Mouse (Mus musculus): ENCODE measurements around the gene Slc9a3r1. TPM values are rescaled to one million over a fixed set of nuclear protein-coding genes. Genes with fewer than 3 reads are reported as not detected.

Gene Slc9a3r1
- polyA plus RNA-seq, 1 experiment = 16.1 TPM

GRCm38 (mm10) chr11:115226811-115227491, 63.8 kb downstream of the Slc9a3r1 start:
- H3K36me3 ChIP-seq (ENCODE audit: control insufficient read depth, insufficient read depth) = no peaks in the 10 kb centered on the region
- no peak overlapping the region for H3ac ChIP-seq (ENCODE audit: control insufficient read depth, insufficient read length)
- H3K79me2 ChIP-seq (ENCODE audit: control insufficient read depth, insufficient read depth) = no peaks in the 10 kb centered on the region
- H3K4me2 ChIP-seq (ENCODE audit: low read depth) = no peak overlapping the region
- no peak for TF ChIP-seq REST (IDR thresholded peaks at IDR 0.05; ENCODE audit: insufficient read depth, insufficient read length)
- TF ChIP-seq POLR2A (IDR thresholded peaks at IDR 0.05; ENCODE audit: insufficient read length, low read depth) = no peak
- TF ChIP-seq SRF (IDR thresholded peaks at IDR 0.05; ENCODE audit: control insufficient read depth, insufficient read length, low read depth) = no peak
- TF ChIP-seq POLR2AphosphoS2 (IDR thresholded peaks at IDR 0.05; ENCODE audit: insufficient read length, low read depth) = no peak
- TF ChIP-seq MYOG (IDR thresholded peaks at IDR 0.05; ENCODE audit: control insufficient read depth in 1 of 3, insufficient read depth in 1 of 3, insufficient read length in 2 of 3, low read depth in 2 of 3) = no peak
- TF ChIP-seq MYOD1 (IDR thresholded peaks at IDR 0.05; ENCODE audit: control insufficient read depth in 1 of 3, insufficient read length in 2 of 3, low read depth in 2 of 3) = no peak
- no peak for TF ChIP-seq USF1 (IDR thresholded peaks at IDR 0.05; ENCODE audit: low read depth)
- TF ChIP-seq CEBPB (IDR thresholded peaks at IDR 0.05; ENCODE audit: insufficient read depth, poor library complexity, severe bottlenecking) = no peak
- TF ChIP-seq TCF3 (IDR thresholded peaks at IDR 0.05; ENCODE audit: insufficient read length, low read depth) = no peak
- TF ChIP-seq TCF12 (IDR thresholded peaks at IDR 0.05; ENCODE audit: insufficient read depth, poor library complexity, severe bottlenecking) = no peak
- no peak for TF ChIP-seq MAX (IDR thresholded peaks at IDR 0.05; ENCODE audit: low read depth)
- no peak for TF ChIP-seq E2F4 (IDR thresholded peaks at IDR 0.05; ENCODE audit: insufficient read depth)
- no peaks in the 10 kb centered on the region for H3K27me3 ChIP-seq (ENCODE audit: control insufficient read depth, insufficient read depth, insufficient read length)
- no peak overlapping the region for H3K4me3 ChIP-seq

- Histone ChIP-seq H3ac (ENCODE audit: control insufficient read depth, insufficient read length) (no peak overlapping the region), H3K27me3 (ENCODE audit: control insufficient read depth, insufficient read depth, insufficient read length) (no peaks in the 10 kb centered on the region), H3K79me2 (ENCODE audit: control insufficient read depth, insufficient read depth) (no peaks in the 10 kb centered on the region), H3K4me3 (no peak overlapping the region), H3K4me2 (ENCODE audit: low read depth) (no peak overlapping the region), H3K36me3 (ENCODE audit: control insufficient read depth, insufficient read depth) (no peaks in the 10 kb centered on the region)
- TF ChIP-seq POLR2A (IDR thresholded peaks at IDR 0.05; ENCODE audit: insufficient read length, low read depth) (no peak), MAX (IDR thresholded peaks at IDR 0.05; ENCODE audit: low read depth) (no peak), POLR2AphosphoS2 (IDR thresholded peaks at IDR 0.05; ENCODE audit: insufficient read length, low read depth) (no peak), SRF (IDR thresholded peaks at IDR 0.05; ENCODE audit: control insufficient read depth, insufficient read length, low read depth) (no peak), E2F4 (IDR thresholded peaks at IDR 0.05; ENCODE audit: insufficient read depth) (no peak), USF1 (IDR thresholded peaks at IDR 0.05; ENCODE audit: low read depth) (no peak), REST (IDR thresholded peaks at IDR 0.05; ENCODE audit: insufficient read depth, insufficient read length) (no peak), CEBPB (IDR thresholded peaks at IDR 0.05; ENCODE audit: insufficient read depth, poor library complexity, severe bottlenecking) (no peak), TCF3 (IDR thresholded peaks at IDR 0.05; ENCODE audit: insufficient read length, low read depth) (no peak), MYOD1 (IDR thresholded peaks at IDR 0.05; ENCODE audit: control insufficient read depth in 1 of 3, insufficient read length in 2 of 3, low read depth in 2 of 3) (no peak), TCF12 (IDR thresholded peaks at IDR 0.05; ENCODE audit: insufficient read depth, poor library complexity, severe bottlenecking) (no peak), MYOG (IDR thresholded peaks at IDR 0.05; ENCODE audit: control insufficient read depth in 1 of 3, insufficient read depth in 1 of 3, insufficient read length in 2 of 3, low read depth in 2 of 3) (no peak)
Observed at GRCm38 (mm10) chr11:115227640-115228039, 64.5 kb downstream of the Slc9a3r1 start.

- Histone ChIP-seq H3ac (ENCODE audit: control insufficient read depth, insufficient read length) (no peak overlapping the region), H3K4me2 (ENCODE audit: low read depth) (no peak overlapping the region), H3K4me3 (no peak overlapping the region), H3K27me3 (ENCODE audit: control insufficient read depth, insufficient read depth, insufficient read length) (no peaks in the 10 kb centered on the region), H3K79me2 (ENCODE audit: control insufficient read depth, insufficient read depth) (no peaks in the 10 kb centered on the region), H3K36me3 (ENCODE audit: control insufficient read depth, insufficient read depth) (no peaks in the 10 kb centered on the region)
- no peak for TF ChIP-seq CEBPB (IDR thresholded peaks at IDR 0.05; ENCODE audit: insufficient read depth, poor library complexity, severe bottlenecking)
- no peak for TF ChIP-seq SRF (IDR thresholded peaks at IDR 0.05; ENCODE audit: control insufficient read depth, insufficient read length, low read depth)
- TF ChIP-seq E2F4 (IDR thresholded peaks at IDR 0.05; ENCODE audit: insufficient read depth) = no peak
- TF ChIP-seq MYOG (IDR thresholded peaks at IDR 0.05; ENCODE audit: control insufficient read depth in 1 of 3, insufficient read depth in 1 of 3, insufficient read length in 2 of 3, low read depth in 2 of 3) = no peak
- TF ChIP-seq TCF3 (IDR thresholded peaks at IDR 0.05; ENCODE audit: insufficient read length, low read depth) = no peak
- TF ChIP-seq USF1 (IDR thresholded peaks at IDR 0.05; ENCODE audit: low read depth) = no peak
Observed at GRCm38 (mm10) chr11:115228430-115228829, 65.3 kb downstream of the Slc9a3r1 start.

GRCm38 (mm10) chr11:115229021-115229930, 66.1 kb downstream of the Slc9a3r1 start:
- H3ac ChIP-seq (ENCODE audit: control insufficient read depth, insufficient read length) = no peak overlapping the region
- no peaks in the 10 kb centered on the region for H3K27me3 ChIP-seq (ENCODE audit: control insufficient read depth, insufficient read depth, insufficient read length)
- H3K79me2 ChIP-seq (ENCODE audit: control insufficient read depth, insufficient read depth) = no peaks in the 10 kb centered on the region
- H3K4me2 ChIP-seq (ENCODE audit: low read depth) = no peak overlapping the region
- H3K4me3 ChIP-seq = no peak overlapping the region
- TF ChIP-seq MYOG (IDR thresholded peaks at IDR 0.05; ENCODE audit: control insufficient read depth in 1 of 3, insufficient read depth in 1 of 3, insufficient read length in 2 of 3, low read depth in 2 of 3) (no peak), REST (IDR thresholded peaks at IDR 0.05; ENCODE audit: insufficient read depth, insufficient read length) (no peak), TCF3 (IDR thresholded peaks at IDR 0.05; ENCODE audit: insufficient read length, low read depth) (no peak), POLR2AphosphoS2 (IDR thresholded peaks at IDR 0.05; ENCODE audit: insufficient read length, low read depth) (no peak), MYOD1 (IDR thresholded peaks at IDR 0.05; ENCODE audit: control insufficient read depth in 1 of 3, insufficient read length in 2 of 3, low read depth in 2 of 3) (no peak), E2F4 (IDR thresholded peaks at IDR 0.05; ENCODE audit: insufficient read depth) (no peak), SRF (IDR thresholded peaks at IDR 0.05; ENCODE audit: control insufficient read depth, insufficient read length, low read depth) (no peak), USF1 (IDR thresholded peaks at IDR 0.05; ENCODE audit: low read depth) (no peak), CEBPB (IDR thresholded peaks at IDR 0.05; ENCODE audit: insufficient read depth, poor library complexity, severe bottlenecking) (no peak)
- H3K36me3 ChIP-seq (ENCODE audit: control insufficient read depth, insufficient read depth) = no peaks in the 10 kb centered on the region

Other genes starting within 250 kb of the Slc9a3r1 start
- 0.11 TPM for gene Cd300lb, start 229.0 kb upstream of the Slc9a3r1 start, polyA plus RNA-seq (2012; fragmentation: generic; extraction: Trizol)
- gene Cd300c, start 194.2 kb upstream of the Slc9a3r1 start, polyA plus RNA-seq (2012; fragmentation: generic; extraction: Trizol) = not detected
- gene Cd300ld, start 173.4 kb upstream of the Slc9a3r1 start, polyA plus RNA-seq (2012; fragmentation: generic; extraction: Trizol) = not detected
- not detected for gene Cd300c2, start 161.5 kb upstream of the Slc9a3r1 start, polyA plus RNA-seq (2012; fragmentation: generic; extraction: Trizol)
- not detected for gene Cd300ld2, start 147.1 kb upstream of the Slc9a3r1 start, polyA plus RNA-seq (2012; fragmentation: generic; extraction: Trizol)
- not detected for gene Cd300ld4, start 136.3 kb upstream of the Slc9a3r1 start, polyA plus RNA-seq (2012; fragmentation: generic; extraction: Trizol)
- gene Cd300ld5, start 125.6 kb upstream of the Slc9a3r1 start, polyA plus RNA-seq (2012; fragmentation: generic; extraction: Trizol) = 0.16 TPM
- gene Cd300ld3, start 114.9 kb upstream of the Slc9a3r1 start, polyA plus RNA-seq (2012; fragmentation: generic; extraction: Trizol) = not detected
- gene Cd300e, start 101.2 kb upstream of the Slc9a3r1 start, polyA plus RNA-seq (2012; fragmentation: generic; extraction: Trizol) = not detected
- 0.02 TPM for gene Rab37, start 71.9 kb upstream of the Slc9a3r1 start, polyA plus RNA-seq (2012; fragmentation: generic; extraction: Trizol)
- not detected for gene Cd300lf, start 29.3 kb upstream of the Slc9a3r1 start, polyA plus RNA-seq (2012; fragmentation: generic; extraction: Trizol)
- 15.5 TPM for gene Tmem104, start 24.1 kb downstream of the Slc9a3r1 start, polyA plus RNA-seq (2012; fragmentation: generic; extraction: Trizol)
- 22.6 TPM for gene Nat9, start 24.5 kb downstream of the Slc9a3r1 start, polyA plus RNA-seq (2012; fragmentation: generic; extraction: Trizol)
- not detected for gene Grin2c, start 103.9 kb downstream of the Slc9a3r1 start, polyA plus RNA-seq (2012; fragmentation: generic; extraction: Trizol)
- gene Fdxr, start 113.7 kb downstream of the Slc9a3r1 start, polyA plus RNA-seq (2012; fragmentation: generic; extraction: Trizol) = 13.9 TPM
- gene Fads6, start 134.3 kb downstream of the Slc9a3r1 start, polyA plus RNA-seq (2012; fragmentation: generic; extraction: Trizol) = 0.62 TPM
- gene Otop2, start 143.8 kb downstream of the Slc9a3r1 start, polyA plus RNA-seq (2012; fragmentation: generic; extraction: Trizol) = 0.01 TPM
- gene Ush1g, start 158.7 kb downstream of the Slc9a3r1 start, polyA plus RNA-seq (2012; fragmentation: generic; extraction: Trizol) = 0.16 TPM
- gene Otop3, start 171.4 kb downstream of the Slc9a3r1 start, polyA plus RNA-seq (2012; fragmentation: generic; extraction: Trizol) = not detected
- gene Hid1, start 204.4 kb downstream of the Slc9a3r1 start, polyA plus RNA-seq (2012; fragmentation: generic; extraction: Trizol) = 63.1 TPM
- 52.8 TPM for gene Cdr2l, start 218.6 kb downstream of the Slc9a3r1 start, polyA plus RNA-seq (2012; fragmentation: generic; extraction: Trizol)
- gene Mrpl58, start 240.4 kb downstream of the Slc9a3r1 start, polyA plus RNA-seq (2012; fragmentation: generic; extraction: Trizol) = 201 TPM